Mouse (Mus musculus) heart, embryonic 16.5 days (tissue): ENCODE measurements around the gene Ero1lb. TPM values are rescaled to one million over a fixed set of nuclear protein-coding genes. Genes with fewer than 3 reads are reported as not detected.
"Not testable (repeated sequence)": the region's sequence is repeated elsewhere in the genome, so short reads cannot be mapped to it uniquely, and the experiment has no call there.

Source experiments
- ATAC-seq: fragments of 200-750 bp; cut with Nextera tagmentation; replicated peaks from 2 replicates; pipeline ENCODE4 v1.8.0; 2017; ENCODE audit warnings: moderate number of reproducible peaks; ENCODE audit not compliant: insufficient read depth, low FRiP score; ENCODE audit errors: extremely low read depth
- H3K27ac ChIP-seq: fragments of 300-500 bp; sonication (generic); 2 replicates; pipeline ENCODE4 v1.5.1; 2014; ENCODE audit warnings: mild to moderate bottlenecking, low read length, control low read depth, moderate library complexity
- H3K27me3 ChIP-seq: fragments of 300-500 bp; sonication (generic); 2 replicates; pipeline ENCODE4 v1.6.1; 2014; ENCODE audit warnings: low read length, mixed read lengths; ENCODE audit not compliant: control insufficient read depth, insufficient read depth
- H3K36me3 ChIP-seq: fragments of 300-500 bp; sonication (generic); 2 replicates; pipeline ENCODE4 v1.6.1; 2014; ENCODE audit not compliant: control insufficient read depth, insufficient read depth
- H3K4me1 ChIP-seq: fragments of 300-500 bp; sonication (generic); 2 replicates; pipeline ENCODE4 v1.6.1; 2014; ENCODE audit warnings: low read length, mixed read lengths; ENCODE audit not compliant: control insufficient read depth, insufficient read depth
- H3K4me2 ChIP-seq: fragments of 300-500 bp; sonication (generic); 2 replicates; pipeline ENCODE4 v1.6.1; 2014; ENCODE audit warnings: low read depth, mild to moderate bottlenecking, control low read depth, low read length
- H3K4me3 ChIP-seq: fragments of 300-500 bp; sonication (generic); 2 replicates; pipeline ENCODE4 v1.5.1; 2014; ENCODE audit warnings: mild to moderate bottlenecking, control low read depth, low read length
- H3K9ac ChIP-seq: fragments of 300-500 bp; sonication (generic); 2 replicates; pipeline ENCODE4 v1.6.1; 2014; ENCODE audit warnings: low read length, control low read depth
- H3K9me3 ChIP-seq: fragments of 300-500 bp; sonication (generic); replicated peaks from 2 replicates; pipeline ENCODE4 v1.6.1; 2016; ENCODE audit warnings: low read length; ENCODE audit not compliant: control insufficient read depth
- WGBS: fragments of 180-500 bp; shearing (Covaris S2); extraction: QIAGEN DNeasy Blood & Tissue Kit; methylation state at CpG from one replicate; pipeline ENCODE4 v1.1.7; 2014; 5-methylcytosine and 5-hydroxymethylcytosine counted together
- polyA plus RNA-seq: library from polyadenylated mRNA; unstranded; fragments of >200 nt; fragmentation: Nextera tagmentation; extraction: Ambion mirVana; gene quantifications from 2 replicates; pipeline ENCODE4 v1.2.1, GENCODE M21; 2015

The Ero1lb gene
- polyA plus RNA-seq, 1 experiment from 2014 or later, result 6.1 TPM

DNA sequence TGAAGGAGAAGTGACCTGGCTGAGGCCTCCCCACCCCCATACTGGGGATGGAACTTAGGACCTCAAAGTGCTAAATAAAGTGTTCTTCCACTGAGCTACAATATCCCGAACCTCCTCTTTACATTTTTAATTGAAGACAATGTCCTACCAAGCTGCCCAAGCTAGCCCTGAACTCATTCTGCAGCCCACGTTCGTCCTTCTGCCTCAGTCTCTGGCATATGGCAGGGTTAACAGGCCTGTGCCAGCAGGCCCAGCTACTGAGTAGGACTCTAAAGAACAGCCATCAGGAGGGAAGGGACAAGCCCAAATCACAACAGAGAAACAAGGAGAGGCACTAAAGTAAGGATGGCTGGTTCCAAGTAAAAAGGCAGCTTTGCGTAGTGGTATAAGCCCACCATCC lies 77.1 kb downstream of the Ero1lb start:
- H3K27me3 ChIP-seq, H3K36me3 ChIP-seq, H3K4me2 ChIP-seq, H3K27ac ChIP-seq, H3K4me3 ChIP-seq, ATAC-seq, H3K4me1 ChIP-seq, H3K9ac ChIP-seq, H3K9me3 ChIP-seq: not testable (repeated sequence)
- WGBS, result 84% methylated on average over 3 of the region's 4 CpGs

DNA sequence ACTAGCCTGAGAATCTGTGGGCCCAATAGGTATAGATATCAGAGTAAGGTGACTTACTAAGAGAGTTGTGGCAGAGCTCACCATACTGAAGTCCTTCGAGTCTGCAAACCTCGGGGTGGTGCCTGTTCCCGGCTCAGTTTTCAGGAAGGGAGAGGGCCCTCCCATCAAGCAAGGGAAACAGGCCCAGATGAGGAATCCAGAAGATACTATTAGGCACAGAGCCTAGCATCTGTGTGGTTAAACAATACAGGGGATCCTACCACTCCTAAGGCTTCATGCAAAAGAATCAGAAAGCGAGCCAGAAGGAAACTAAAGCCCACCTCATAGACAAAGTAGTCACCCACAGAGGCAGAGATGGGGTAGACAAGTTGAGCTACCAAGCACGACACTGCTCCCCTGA lies 81.0 kb downstream of the Ero1lb start:
- not testable (repeated sequence) for ATAC-seq, H3K27ac ChIP-seq, H3K4me1 ChIP-seq, H3K4me3 ChIP-seq, H3K9ac ChIP-seq, H3K36me3 ChIP-seq, H3K27me3 ChIP-seq, H3K9me3 ChIP-seq, H3K4me2 ChIP-seq
- WGBS, result 78% methylated on average over 4 of the region's 5 CpGs

DNA sequence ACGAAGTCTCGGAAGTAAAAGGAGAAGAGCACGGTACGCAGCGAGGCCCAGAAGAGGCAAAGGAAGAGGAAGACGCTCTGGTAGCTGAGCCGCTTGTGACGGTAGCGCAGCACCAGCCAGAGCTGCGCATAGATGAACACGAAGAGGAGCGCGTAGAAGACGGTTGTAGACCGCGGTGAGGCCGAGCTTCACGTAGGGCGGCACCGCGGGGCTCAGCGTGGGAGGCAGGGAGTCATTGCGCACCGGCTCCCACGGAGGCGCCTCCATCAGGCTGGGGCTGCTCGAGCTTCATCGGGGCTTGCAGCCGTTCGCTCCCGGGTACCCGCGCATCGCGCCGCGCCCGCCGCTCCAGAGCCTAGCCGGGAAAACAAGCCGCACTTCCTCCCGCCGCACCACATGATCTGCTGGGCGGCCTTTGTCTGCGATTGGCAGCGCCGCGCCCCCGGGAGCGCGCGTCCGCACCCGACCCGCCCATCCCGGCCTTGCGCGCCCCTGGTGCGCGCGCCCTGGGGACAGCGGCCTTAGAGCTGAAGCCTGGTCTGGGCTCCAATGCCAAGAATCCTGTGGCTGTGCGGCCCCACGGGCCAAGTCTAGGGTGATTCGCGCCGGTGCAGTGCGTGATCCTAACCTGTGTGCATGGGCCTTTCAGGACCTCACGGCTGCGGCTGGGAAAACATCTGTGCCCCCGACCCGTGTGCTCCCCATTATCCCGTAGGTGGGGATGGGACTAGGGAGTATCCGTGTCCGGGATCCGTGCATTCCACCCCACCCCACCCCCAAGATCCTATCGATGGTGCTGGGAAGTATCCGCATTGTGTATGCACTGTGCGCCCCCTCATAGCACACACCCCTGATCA lies 84.6 kb downstream of the Ero1lb start:
- ATAC-seq, result peak; percentile 91
- not testable (repeated sequence) for H3K9me3 ChIP-seq, H3K4me1 ChIP-seq, H3K27ac ChIP-seq, H3K36me3 ChIP-seq, H3K27me3 ChIP-seq
- H3K4me3 ChIP-seq, result peak overlapping the region; percentile 53
- peak overlapping the region; percentile 68 for H3K4me2 ChIP-seq
- under 1% methylated on average over 46 of the region's 79 CpGs for WGBS
- peak overlapping the region; percentile 57; the same call in 1 of the 2 replicates for H3K9ac ChIP-seq

DNA sequence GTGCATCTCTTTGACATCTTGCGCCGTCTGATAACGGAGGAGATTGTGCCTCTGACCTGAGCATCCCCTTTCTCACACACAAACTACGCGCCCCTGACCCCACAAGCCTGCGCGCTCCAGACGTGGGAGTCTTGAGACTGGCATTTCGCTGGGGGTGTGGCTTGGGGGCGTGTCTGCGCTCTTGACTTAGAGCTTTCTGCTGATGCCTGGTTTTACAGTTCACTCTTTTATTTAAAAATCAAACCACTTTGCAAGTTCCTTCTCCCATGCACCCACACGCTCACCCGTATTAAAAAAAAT lies 85.2 kb downstream of the Ero1lb start:
- ATAC-seq, result peak; percentile 73
- H3K36me3 ChIP-seq, H3K27me3 ChIP-seq, H3K27ac ChIP-seq, H3K9ac ChIP-seq, H3K4me1 ChIP-seq, H3K9me3 ChIP-seq: not testable (repeated sequence)
- 0% methylated on average over 11 of the region's 13 CpGs for WGBS
- H3K4me3 ChIP-seq, result peak overlapping the region; percentile 53
- H3K4me2 ChIP-seq, result peak overlapping the region; percentile 68

Other genes with a start within 250 kb of the Ero1lb start
- gene Actn2, start 225.1 kb upstream of the Ero1lb start, polyA plus RNA-seq, result 1,874 and 1,903 TPM in 2 replicates
- gene Heatr1, start 170.8 kb upstream of the Ero1lb start, polyA plus RNA-seq, result 8.4 and 8.6 TPM in 2 replicates
- gene Lgals8, start 100.9 kb upstream of the Ero1lb start, polyA plus RNA-seq, result 17.9 and 19.8 TPM in 2 replicates
- gene Edaradd, start 45.4 kb upstream of the Ero1lb start, polyA plus RNA-seq, result 0.90 and 2.2 TPM in 2 replicates
- gene Prl2c3, start 234.2 kb downstream of the Ero1lb start, polyA plus RNA-seq, result not detected in 2 replicates